Mouse (Mus musculus): ENCODE data around the gene Ppp4r4.

GRCm38 (mm10) chr12:103547438-103547837 lies 15.4 kb downstream of the Ppp4r4 start:
- TF ChIP-seq POLR2A (IDR thresholded peaks at IDR 0.05; ENCODE audit: control insufficient read depth, extremely low read depth, insufficient read depth, low read length, poor library complexity) (no peak), CTCF (IDR thresholded peaks at IDR 0.05; ENCODE audit: borderline replicate concordance, control insufficient read depth, extremely low read depth, insufficient read depth, low read length, poor library complexity) (no peak)

All from thymus, adult 2 months (tissue).